Mouse (Mus musculus): Measurements from ENCODE around the gene Foxd1. TPM values are rescaled to one million over a fixed set of nuclear protein-coding genes. Genes with fewer than 3 reads are reported as not detected.

The Foxd1 gene
- polyA plus RNA-seq, 1 experiment: not detected

DNA sequence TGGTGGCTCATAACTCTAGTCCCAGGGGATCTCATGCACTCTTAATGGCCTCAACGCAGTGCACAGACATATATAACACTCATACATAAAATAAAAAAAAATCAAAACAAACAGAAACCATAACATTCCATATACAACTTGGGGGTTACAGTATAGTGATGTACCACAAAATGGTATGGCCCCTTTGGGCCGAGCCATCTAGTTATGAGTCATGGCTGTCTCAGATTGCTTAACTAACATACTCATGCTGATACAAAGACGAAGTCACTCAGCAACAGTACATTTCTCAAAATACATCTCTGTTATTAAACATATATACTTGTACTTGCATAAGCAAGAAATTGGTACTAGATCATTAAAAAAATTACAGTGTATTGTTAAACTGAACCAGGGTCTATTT lies 23.7 kb downstream of the Foxd1 start:
- WGBS: 83% methylated on average over 3 of the region's 3 CpGs
- DNase-seq (ENCODE audit: low read depth, low spot score): no peak

DNA sequence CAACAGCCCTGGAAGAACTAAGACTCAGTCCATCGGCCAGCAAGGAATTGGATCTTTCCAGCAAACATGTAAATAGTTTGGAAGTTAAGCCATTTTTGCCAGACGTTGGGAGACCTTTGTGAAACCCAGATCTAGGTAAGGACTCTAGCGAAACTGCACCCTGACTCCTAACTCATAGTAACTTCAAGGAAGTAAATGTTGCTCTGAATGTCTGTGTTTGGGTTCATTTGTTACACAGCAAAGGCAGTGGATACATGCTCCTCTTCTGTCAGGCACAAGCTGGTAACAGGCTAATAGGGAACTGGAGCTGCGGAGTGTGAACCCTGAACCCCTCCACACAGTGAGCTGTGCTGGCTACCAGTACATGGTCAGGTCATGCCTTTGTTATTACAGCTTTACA lies 28.7 kb downstream of the Foxd1 start:
- no peak for DNase-seq (ENCODE audit: low read depth, low spot score)
- WGBS: 72% methylated on average over 4 of the region's 4 CpGs

DNA sequence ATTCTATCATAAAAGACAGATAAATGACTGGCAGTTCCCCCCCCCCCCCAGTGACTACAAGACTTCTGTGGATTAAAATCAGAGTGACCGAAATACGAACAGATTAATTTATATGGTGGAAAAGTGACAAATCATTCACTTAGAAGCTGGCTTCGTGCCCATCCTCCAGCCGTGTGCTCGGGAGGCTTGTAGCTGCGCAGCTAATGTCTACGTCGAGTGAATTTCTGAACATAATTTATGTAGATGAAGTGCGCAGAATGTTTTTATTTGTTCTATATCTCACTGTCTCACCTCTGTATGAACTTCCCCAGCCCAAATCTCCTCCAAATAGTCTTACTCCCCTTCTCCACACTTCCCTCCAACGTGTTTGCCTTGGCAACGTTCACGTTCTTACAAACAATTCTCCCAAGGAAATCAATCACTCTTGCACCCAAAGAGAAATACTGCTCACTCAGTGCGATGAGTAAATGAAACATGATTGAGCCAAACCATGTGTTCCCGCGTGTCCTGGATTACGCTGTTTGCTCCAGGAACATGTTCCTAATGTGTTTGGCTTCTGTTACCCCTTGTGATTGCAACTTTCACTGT lies 30.0 kb downstream of the Foxd1 start:
- 50% methylated on average over 16 of the region's 16 CpGs for WGBS
- no peak for DNase-seq (ENCODE audit: low read depth, low spot score)

DNA sequence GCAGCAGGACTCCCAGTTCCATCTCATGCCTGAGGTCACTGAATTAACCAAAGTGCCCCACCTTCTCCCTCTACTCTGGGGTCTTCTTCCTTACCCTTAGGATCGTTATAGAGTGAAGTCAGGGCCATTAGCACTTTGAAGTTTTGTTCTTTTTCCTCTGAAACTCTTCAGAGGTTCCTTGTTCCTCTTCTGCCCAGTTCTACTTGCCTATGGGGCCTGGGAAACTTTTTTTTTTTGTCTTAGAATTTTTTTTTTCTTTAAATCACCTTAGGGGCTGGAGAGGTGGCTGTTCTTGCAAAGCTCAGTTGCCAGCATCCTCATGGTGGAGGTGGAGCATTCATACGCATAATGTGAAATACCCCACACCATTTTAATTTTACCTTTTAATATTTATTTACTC lies 31.8 kb downstream of the Foxd1 start:
- no peak for DNase-seq (ENCODE audit: low read depth, low spot score)
- 71% methylated on average over 2 of the region's 2 CpGs for WGBS

DNA sequence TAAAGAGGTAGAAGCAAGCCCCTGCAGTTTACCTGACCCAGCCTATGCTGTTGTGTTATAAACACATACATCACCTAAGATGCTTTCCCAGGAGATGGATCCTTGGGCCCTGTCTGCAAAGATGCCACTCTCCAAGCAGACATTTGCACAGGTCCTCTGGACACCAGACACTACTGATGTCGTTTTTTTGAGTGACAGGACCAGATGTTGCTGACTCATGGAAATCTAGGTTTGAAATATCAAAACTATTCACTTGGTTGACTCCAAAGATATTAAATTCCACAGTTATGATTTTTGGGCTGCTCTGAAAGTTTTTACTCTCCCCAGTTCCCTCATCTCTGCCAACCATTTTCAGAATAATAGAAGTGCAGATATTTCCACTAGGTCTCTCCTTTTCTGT lies 35.0 kb downstream of the Foxd1 start:
- 35% methylated on average over 1 of the region's 1 CpGs for WGBS
- DNase-seq (ENCODE audit: low read depth, low spot score): no peak

GRCm38 (mm10) chr13:98390363-98390762 lies 36.3 kb downstream of the Foxd1 start:
- DNase-seq (ENCODE audit: low read depth, low spot score): no peak
- WGBS: 26% methylated on average over 6 of the region's 6 CpGs

- 2% methylated on average over 68 of the region's 68 CpGs for WGBS
- DNase-seq (ENCODE audit: low read depth, low spot score): no peak
These were observed 37.0 kb downstream of the Foxd1 start for GRCm38 (mm10) chr13:98390771-98391634.

GRCm38 (mm10) chr13:98391635-98391990 lies 37.6 kb downstream of the Foxd1 start:
- no peak for DNase-seq (ENCODE audit: low read depth, low spot score)
- whole genome bisulfite sequencing: 6% methylated on average over 4 of the region's 4 CpGs

DNA sequence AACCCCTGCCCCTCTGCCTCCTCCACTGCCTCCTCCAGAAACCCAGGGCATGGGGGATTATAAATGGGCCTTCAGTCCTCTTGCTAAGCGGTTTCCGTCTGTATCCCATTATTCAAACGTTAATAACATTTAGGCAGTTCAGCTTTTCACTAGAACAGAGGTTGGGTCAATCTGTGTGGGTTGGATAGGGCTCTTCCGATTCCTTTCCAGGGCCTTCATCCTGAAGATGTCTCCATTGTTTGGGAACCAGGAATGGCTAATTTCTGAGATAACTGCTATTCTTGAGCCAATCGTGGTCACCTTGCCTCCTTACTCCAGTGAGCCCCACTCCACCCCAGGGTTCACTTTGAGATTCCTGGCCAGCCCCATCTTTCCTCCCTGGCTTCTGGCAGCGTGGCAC lies 38.0 kb downstream of the Foxd1 start:
- DNase-seq (ENCODE audit: low read depth, low spot score): no peak
- 42% methylated on average over 6 of the region's 6 CpGs for WGBS

- no peak for DNase-seq (ENCODE audit: low read depth, low spot score)
- 24% methylated on average over 10 of the region's 10 CpGs for WGBS
These were observed 39.5 kb downstream of the Foxd1 start for GRCm38 (mm10) chr13:98393356-98394070.

Other genes starting within 250 kb of the Foxd1 start
- gene Arhgef28, start 147.8 kb upstream of the Foxd1 start, polyA plus RNA-seq (2012; rRNA removed): 2.9 and 4.3 TPM in 2 replicates
- 5.4 and 6.6 TPM in 2 replicates for gene Utp15, start 91.2 kb upstream of the Foxd1 start, polyA plus RNA-seq (2012; rRNA removed)
- gene Ankra2, start 91.2 kb upstream of the Foxd1 start, polyA plus RNA-seq (2012; rRNA removed): 11.7 and 15.3 TPM in 2 replicates
- gene Gm21976, start 74.4 kb upstream of the Foxd1 start, polyA plus RNA-seq (2012; rRNA removed): not detected in 2 replicates
- gene Btf3, start 37.2 kb upstream of the Foxd1 start, polyA plus RNA-seq (2012; rRNA removed): 242 and 288 TPM in 2 replicates
- 3.3 and 4.9 TPM in 2 replicates for gene Gm10320, start 137.8 kb downstream of the Foxd1 start, polyA plus RNA-seq (2012; rRNA removed)